In genomic region chr5:68705411-68706080, GRCm38 (mm10) we compare ENCODE assay signal across 11 mouse cellular contexts.
DNase-seq lines count a peak whose midpoint lies in the region; ATAC-seq lines count a peak whose summit lies in the region.
"Had no signal": no experiment of that assay in that cellular context is flagged by ENCODE, and none has a peak within 500 bp of the region (broad histone marks: within the 10 kb centered on the region; RNA-seq: fewer than 3 reads in every experiment).

No protein-coding gene starts in this region.

- no peak overlapping the region for H3K9ac ChIP-seq in hindbrain, embryonic 15.5 days
- no peak overlapping the region for H3K9ac ChIP-seq in heart, embryonic 11.5 days (ENCODE audit: low read depth, low read length)
- H3K9ac ChIP-seq: embryonic facial prominence, embryonic 13.5 days; limb, embryonic 15.5 days had no signal

- H3K9me3 ChIP-seq in hindbrain, embryonic 15.5 days: no peaks in the 10 kb centered on the region
- no peaks in the 10 kb centered on the region for H3K9me3 ChIP-seq in heart, embryonic 10.5 days
- H3K9me3 ChIP-seq in heart, embryonic 11.5 days (replicated peaks; ENCODE audit: control insufficient read depth, low read length): no peaks in the 10 kb centered on the region
- H3K9me3 ChIP-seq: embryonic facial prominence, embryonic 13.5 days; limb, embryonic 15.5 days had no signal

- WGBS in hindbrain, embryonic 15.5 days: 42% methylated on average over 2 of the region's 2 CpGs
- WGBS in heart, embryonic 10.5 days: 68% methylated on average over 2 of the region's 2 CpGs
- WGBS in heart, embryonic 11.5 days (ENCODE audit: insufficient replicate concordance): 73% methylated on average over 2 of the region's 2 CpGs

- peak; percentile 79 for ATAC-seq in hindbrain, embryonic 15.5 days (ENCODE audit: low FRiP score, low read depth)
- ATAC-seq in heart, embryonic 11.5 days (replicated peaks; ENCODE audit: insufficient number of reproducible peaks, low FRiP score, low TSS enrichment): no peak

- DNase-seq in right cerebral cortex, adult 2 months (ENCODE audit: low spot score in 2 of 2): peak; percentile 3 to 5
- no peak for DNase-seq in right cerebral cortex, postnatal 36 days (ENCODE audit: low spot score in 2 of 2)
- DNase-seq in cerebellum, adult 9-11 months: peak; percentile 19
- DNase-seq in heart, embryonic 10.5 days (ENCODE audit: low spot score): no peak
- no peak for DNase-seq in left cerebral cortex, adult 18-20 months (ENCODE audit: low spot score in 2 of 2)
- DNase-seq: adrenal gland, adult 2 months; heart, adult 18-20 months had no signal

- H3K4me3 ChIP-seq in hindbrain, embryonic 15.5 days: no peak overlapping the region
- no peak overlapping the region for H3K4me3 ChIP-seq in heart, embryonic 10.5 days
- H3K4me3 ChIP-seq in heart, embryonic 11.5 days (ENCODE audit: low read depth, low read length): no peak overlapping the region
- H3K4me3 ChIP-seq: embryonic facial prominence, embryonic 13.5 days; limb, embryonic 15.5 days had no signal

- H3K4me1 ChIP-seq in hindbrain, embryonic 15.5 days (replicated peaks): 0 out of 2 replicates have a peak, but pooled peaks cover 3% of the 10 kb centered on the region
- H3K4me1 ChIP-seq in heart, embryonic 10.5 days: no peaks in the 10 kb centered on the region
- H3K4me1 ChIP-seq in heart, embryonic 11.5 days (ENCODE audit: control insufficient read depth, insufficient read depth, low read length): no peaks in the 10 kb centered on the region
- H3K4me1 ChIP-seq: embryonic facial prominence, embryonic 13.5 days; limb, embryonic 15.5 days had no signal

- H3K4me2 ChIP-seq in hindbrain, embryonic 15.5 days: no peak overlapping the region
- no peak overlapping the region for H3K4me2 ChIP-seq in heart, embryonic 11.5 days
- H3K4me2 ChIP-seq: embryonic facial prominence, embryonic 13.5 days; limb, embryonic 15.5 days had no signal

- no peak overlapping the region for H3K27ac ChIP-seq in hindbrain, embryonic 15.5 days (replicated peaks)
- H3K27ac ChIP-seq in heart, embryonic 10.5 days: no peak overlapping the region
- H3K27ac ChIP-seq in heart, embryonic 11.5 days (ENCODE audit: low read depth, low read length): no peak overlapping the region
- H3K27ac ChIP-seq: embryonic facial prominence, embryonic 13.5 days; limb, embryonic 15.5 days had no signal

- no peaks in the 10 kb centered on the region for H3K36me3 ChIP-seq in hindbrain, embryonic 15.5 days
- no peaks in the 10 kb centered on the region for H3K36me3 ChIP-seq in heart, embryonic 10.5 days
- no peaks in the 10 kb centered on the region for H3K36me3 ChIP-seq in heart, embryonic 11.5 days (ENCODE audit: control insufficient read depth, insufficient read depth, low read length)
- H3K36me3 ChIP-seq: embryonic facial prominence, embryonic 13.5 days; limb, embryonic 15.5 days had no signal

- H3K27me3 ChIP-seq in hindbrain, embryonic 15.5 days: no peaks in the 10 kb centered on the region
- no peaks in the 10 kb centered on the region for H3K27me3 ChIP-seq in heart, embryonic 10.5 days (ENCODE audit: insufficient read depth, poor library complexity, severe bottlenecking)
- H3K27me3 ChIP-seq in heart, embryonic 11.5 days (ENCODE audit: control insufficient read depth, insufficient read depth, low read length): no peaks in the 10 kb centered on the region
- H3K27me3 ChIP-seq: embryonic facial prominence, embryonic 13.5 days; limb, embryonic 15.5 days had no signal

Comparison
In these comparisons a context has a peak if more than half of its experiments do, and no peak if none do; other contexts are left out.
1. DNase-seq: peak in right cerebral cortex, adult 2 months (2 of 2) and cerebellum, adult 9-11 months (single experiment); none in right cerebral cortex, postnatal 36 days (0 of 2), heart, embryonic 10.5 days (single experiment) and left cerebral cortex, adult 18-20 months (0 of 2).